Mouse (Mus musculus): Measurements from ENCODE around the gene Plppr1.
"Not testable (repeated sequence)": the region's sequence is repeated elsewhere in the genome, so short reads cannot be mapped to it uniquely, and the experiment has no call there.

Plppr1 gene

GRCm38 (mm10) chr4:49232206-49233031 is 173.3 kb downstream of the Plppr1 start:
- no peak for DNase-seq (ENCODE audit: low read depth, low spot score)

GRCm38 (mm10) chr4:49233032-49233406 is 173.9 kb downstream of the Plppr1 start:
- no peak for DNase-seq (ENCODE audit: low read depth, low spot score)

- DNase-seq (ENCODE audit: low read depth, low spot score) = no peak
Observed at GRCm38 (mm10) chr4:49238111-49238510, 179.0 kb downstream of the Plppr1 start.

- no peak for DNase-seq (ENCODE audit: low read depth, low spot score)
Observed at GRCm38 (mm10) chr4:49239451-49239850, 180.4 kb downstream of the Plppr1 start.

- DNase-seq (ENCODE audit: low read depth, low spot score) = no peak
Observed at GRCm38 (mm10) chr4:49244791-49245190, 185.7 kb downstream of the Plppr1 start.

GRCm38 (mm10) chr4:49245274-49245673 is 186.2 kb downstream of the Plppr1 start:
- no peak for DNase-seq (ENCODE audit: low read depth, low spot score)

- DNase-seq (ENCODE audit: low read depth, low spot score) = no peak
Observed at GRCm38 (mm10) chr4:49251262-49251661, 192.2 kb downstream of the Plppr1 start.

GRCm38 (mm10) chr4:49252169-49252568 is 193.1 kb downstream of the Plppr1 start:
- no peak for DNase-seq (ENCODE audit: low read depth, low spot score)

GRCm38 (mm10) chr4:49278515-49278914 is 219.4 kb downstream of the Plppr1 start:
- DNase-seq (ENCODE audit: low read depth, low spot score) = no peak

GRCm38 (mm10) chr4:49284692-49285291 is 225.7 kb downstream of the Plppr1 start:
- no peak for DNase-seq (ENCODE audit: low read depth, low spot score)

GRCm38 (mm10) chr4:49285340-49286196 is 226.5 kb downstream of the Plppr1 start:
- no peak for DNase-seq (ENCODE audit: low read depth, low spot score)

GRCm38 (mm10) chr4:49286197-49286492 is 227.1 kb downstream of the Plppr1 start:
- DNase-seq (ENCODE audit: low read depth, low spot score) = no peak

- DNase-seq (ENCODE audit: low read depth, low spot score) = no peak
Observed at GRCm38 (mm10) chr4:49296434-49296833, 237.4 kb downstream of the Plppr1 start.

GRCm38 (mm10) chr4:49299576-49299975 is 240.5 kb downstream of the Plppr1 start:
- no peak for DNase-seq (ENCODE audit: low read depth, low spot score)

GRCm38 (mm10) chr4:49321903-49322635 is 263.0 kb downstream of the Plppr1 start:
- peak; percentile 22 for DNase-seq (ENCODE audit: low read depth, low spot score)

GRCm38 (mm10) chr4:49337949-49338348 is 278.9 kb downstream of the Plppr1 start:
- DNase-seq (ENCODE audit: low read depth, low spot score) = not testable (repeated sequence)

- not testable (repeated sequence) for DNase-seq (ENCODE audit: low read depth, low spot score)
Observed at GRCm38 (mm10) chr4:49340091-49340490, 281.0 kb downstream of the Plppr1 start.

GRCm38 (mm10) chr4:49348001-49348400 is 288.9 kb downstream of the Plppr1 start:
- DNase-seq (ENCODE audit: low read depth, low spot score) = not testable (repeated sequence)

GRCm38 (mm10) chr4:49348677-49349076 is 289.6 kb downstream of the Plppr1 start:
- DNase-seq (ENCODE audit: low read depth, low spot score) = no peak

- no peak for DNase-seq (ENCODE audit: low read depth, low spot score)
Observed at GRCm38 (mm10) chr4:49350470-49350869, 291.4 kb downstream of the Plppr1 start.

GRCm38 (mm10) chr4:49357097-49357496 is 298.0 kb downstream of the Plppr1 start:
- DNase-seq (ENCODE audit: low read depth, low spot score) = no peak

GRCm38 (mm10) chr4:49368046-49368445 is 309.0 kb downstream of the Plppr1 start:
- DNase-seq (ENCODE audit: low read depth, low spot score) = not testable (repeated sequence)
